Mouse (Mus musculus) thymus, adult 18-20 months (tissue): ENCODE results near the gene Atg16l1.
A peak's percentile ranks its signal among the peaks of the same experiment; 100 is the strongest.
"Not testable (repeated sequence)": the region's sequence is repeated elsewhere in the genome, so short reads cannot be mapped to it uniquely, and the experiment has no call there.

ENCODE experiments used
- DNase-seq, 2 experiments: peaks; one replicate each; pipeline ENCODE4 v3.0.0; 2022; ENCODE audit warnings: mixed read lengths in 2 of 2

Atg16l1 gene

DNA sequence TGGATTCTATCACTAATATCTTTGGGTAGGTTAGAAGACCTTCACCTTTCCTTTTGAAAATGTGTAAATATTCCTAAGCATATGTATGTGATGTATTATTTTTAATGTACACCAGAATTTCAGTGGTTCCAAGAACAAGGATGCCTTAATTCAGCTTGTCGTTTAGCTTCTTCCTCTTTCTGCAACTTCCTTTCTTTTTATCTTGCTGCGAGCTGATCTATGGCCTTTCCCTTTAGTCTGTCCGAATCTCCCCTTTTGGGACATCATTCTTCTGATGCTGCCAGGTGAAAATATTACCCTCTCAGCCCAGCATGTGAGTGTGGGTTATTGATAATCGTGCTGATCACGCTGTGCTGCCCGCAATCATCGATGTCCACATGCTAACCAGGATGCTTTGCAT lies 19.2 kb downstream of the Atg16l1 start:
- no peak for DNase-seq

DNA sequence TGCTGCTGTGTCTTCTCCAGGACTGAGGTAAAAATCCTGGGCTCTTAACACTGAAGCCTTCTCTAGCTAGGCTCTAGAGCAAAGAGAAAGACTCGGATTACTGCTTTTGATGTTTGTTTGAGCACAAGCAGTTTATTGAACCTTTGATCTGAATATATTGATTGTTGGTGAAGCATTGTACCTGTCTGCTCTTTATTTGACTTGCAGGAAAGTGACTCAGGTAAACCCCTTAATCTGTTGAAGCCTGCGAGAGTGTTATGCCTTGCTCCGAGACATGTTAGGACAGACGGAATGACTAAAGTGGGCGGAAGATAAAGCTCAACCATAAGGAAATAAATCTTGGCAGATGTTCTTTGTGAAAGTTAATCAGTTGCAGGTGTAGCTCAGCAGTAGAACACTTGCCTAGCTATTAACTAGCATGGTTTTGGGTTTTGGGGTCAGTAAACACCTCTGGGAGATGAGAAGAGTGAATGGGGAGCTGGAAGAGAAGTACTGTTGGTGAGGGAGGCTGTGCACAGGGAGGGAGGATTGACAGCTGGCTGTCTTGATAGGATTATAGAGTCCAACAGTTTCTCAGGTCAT lies 23.6 kb downstream of the Atg16l1 start:
- no peak for DNase-seq

GRCm38 (mm10) chr1:87785703-87786102 lies 30.0 kb downstream of the Atg16l1 start:
- DNase-seq = no peak

DNA sequence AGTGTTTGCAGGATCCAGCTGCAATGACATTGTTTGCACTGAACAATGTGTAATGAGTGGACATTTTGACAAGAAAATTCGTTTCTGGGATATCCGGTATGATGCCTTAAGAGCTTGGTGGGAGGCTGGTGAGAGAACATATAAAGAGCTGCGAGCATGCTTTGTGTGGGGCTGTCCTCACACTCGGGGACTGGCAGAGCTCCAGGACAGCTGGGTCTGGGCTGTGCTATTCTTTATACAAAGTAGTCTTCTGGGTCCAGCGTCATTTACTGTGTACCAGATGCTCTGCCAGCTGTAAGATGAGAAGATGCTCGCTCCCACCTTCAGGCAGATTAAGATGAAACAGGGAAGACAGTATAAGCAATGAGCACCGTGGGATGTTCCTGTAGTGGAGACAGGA lies 30.6 kb downstream of the Atg16l1 start:
- DNase-seq = no peak

DNA sequence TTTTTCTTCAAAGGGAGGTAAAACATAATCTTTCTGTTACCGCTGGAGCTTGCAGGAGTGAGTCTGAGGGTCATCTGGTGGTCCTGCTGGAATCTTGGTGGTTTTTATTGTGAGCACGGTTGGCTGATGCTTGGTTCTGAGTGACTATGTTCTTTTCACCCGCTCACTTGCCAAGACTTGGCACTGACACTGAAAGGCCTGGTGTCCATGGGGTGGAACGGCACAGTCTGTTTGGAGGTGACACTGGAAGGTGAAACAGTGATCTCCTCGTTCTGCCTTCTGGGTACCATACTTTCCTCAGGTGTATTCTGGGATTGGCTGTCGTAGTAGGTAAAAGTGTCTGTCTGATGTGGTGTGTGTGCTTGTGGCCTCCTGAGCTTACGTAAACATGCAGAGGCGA lies 34.0 kb downstream of the Atg16l1 start:
- DNase-seq = no peak

- DNase-seq = no peak
Observed at GRCm38 (mm10) chr1:87792438-87793137, 36.9 kb downstream of the Atg16l1 start.

DNA sequence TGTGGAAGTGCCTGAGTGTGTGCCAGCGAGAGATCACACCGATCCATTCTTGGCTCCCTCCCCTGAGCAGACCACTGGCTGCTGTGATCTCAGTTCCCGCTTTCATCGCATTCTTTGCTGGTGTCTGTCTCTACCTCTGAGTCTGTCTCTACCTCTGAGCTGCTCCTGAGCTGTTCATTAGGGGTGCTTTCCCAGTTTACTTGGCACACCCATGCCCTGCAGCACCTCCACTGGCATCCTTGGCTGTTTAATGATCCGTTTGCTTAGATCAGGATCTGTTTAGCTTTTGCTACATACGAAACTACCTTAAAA lies 37.4 kb downstream of the Atg16l1 start:
- no peak for DNase-seq

GRCm38 (mm10) chr1:87797702-87798101 lies 42.0 kb downstream of the Atg16l1 start:
- no peak for DNase-seq

DNA sequence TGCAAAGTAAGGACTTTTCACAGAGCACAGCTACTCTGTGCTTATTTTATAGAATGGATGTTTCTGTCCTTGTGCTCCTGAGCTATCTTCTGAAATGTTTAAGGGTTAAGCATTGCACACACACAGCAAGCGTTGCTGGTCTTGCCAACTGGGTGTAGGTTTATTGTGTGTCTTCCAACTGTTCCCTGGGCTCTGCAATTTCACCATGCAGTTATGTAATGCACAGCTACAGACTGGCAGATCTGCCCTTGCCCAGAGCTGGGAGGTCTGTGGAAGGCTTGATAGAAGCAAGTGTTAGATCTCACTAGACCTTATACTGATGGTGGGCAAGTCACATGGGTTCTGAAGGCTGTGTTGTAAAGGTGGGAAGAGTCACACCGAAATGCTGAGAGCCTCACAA lies 42.6 kb downstream of the Atg16l1 start:
- DNase-seq = no peak

DNA sequence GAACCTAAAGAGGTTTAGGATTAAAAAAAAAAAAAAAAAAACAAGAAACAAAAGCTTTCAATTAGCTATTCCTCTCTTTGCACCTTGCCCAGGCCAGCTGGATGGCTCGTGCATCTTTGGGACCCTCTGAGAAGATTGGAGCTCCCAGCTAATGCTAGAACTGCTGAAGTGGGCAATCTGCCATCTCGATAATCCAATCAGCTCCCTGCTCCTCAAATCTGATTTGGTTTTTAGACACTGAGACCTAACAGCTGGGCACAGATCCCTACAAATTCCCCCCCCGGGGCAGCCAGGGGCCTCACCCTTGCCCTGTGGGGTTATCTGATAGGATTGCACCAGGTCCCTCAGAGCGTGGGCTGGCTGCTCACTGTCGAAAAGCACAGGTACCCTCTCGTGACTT lies 47.9 kb downstream of the Atg16l1 start, which contains the start of gene Sag:
Gene Sag (plus strand): TSS at position 105 of the 400 bp plus-strand sequence.
- no peak for DNase-seq

DNA sequence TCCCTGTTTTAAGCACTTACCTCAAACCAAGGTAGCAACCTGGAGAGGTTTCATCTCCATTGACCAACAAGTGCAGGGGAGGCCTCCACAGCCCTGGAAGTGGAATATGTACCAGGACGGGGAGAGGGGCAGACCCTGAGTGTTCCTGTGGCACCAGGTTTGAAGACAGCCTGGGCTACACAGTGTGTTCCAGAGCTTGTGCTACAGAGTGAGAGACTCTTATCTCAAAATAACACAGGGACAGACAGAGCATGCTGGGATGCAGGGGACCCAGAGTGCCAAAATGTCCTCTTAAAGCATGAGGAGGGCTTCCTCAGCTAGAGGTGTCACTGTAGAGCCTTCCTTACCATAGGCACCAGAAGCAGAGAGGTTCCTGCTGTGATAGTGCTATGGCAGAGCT lies 52.1 kb downstream of the Atg16l1 start:
- DNase-seq = no peak

DNA sequence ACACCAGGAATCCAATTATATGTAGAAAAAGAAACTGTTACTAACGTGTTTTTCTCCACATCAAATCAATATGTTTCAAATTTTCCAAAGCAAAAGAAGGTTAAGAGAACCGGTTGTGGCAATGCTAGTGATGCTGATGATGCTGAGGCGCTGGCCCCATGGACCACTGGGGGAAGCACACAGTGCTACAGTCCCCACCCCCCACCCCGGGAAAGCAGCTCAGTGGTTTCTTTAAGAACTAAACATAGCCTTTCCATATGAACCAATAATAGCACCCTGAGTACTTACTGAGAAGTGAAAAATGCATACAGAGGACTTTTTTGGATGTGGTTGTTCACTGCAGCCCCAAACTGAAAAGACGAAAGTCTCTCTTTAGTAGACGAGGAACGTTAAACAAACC lies 55.7 kb downstream of the Atg16l1 start:
- no peak for DNase-seq

DNA sequence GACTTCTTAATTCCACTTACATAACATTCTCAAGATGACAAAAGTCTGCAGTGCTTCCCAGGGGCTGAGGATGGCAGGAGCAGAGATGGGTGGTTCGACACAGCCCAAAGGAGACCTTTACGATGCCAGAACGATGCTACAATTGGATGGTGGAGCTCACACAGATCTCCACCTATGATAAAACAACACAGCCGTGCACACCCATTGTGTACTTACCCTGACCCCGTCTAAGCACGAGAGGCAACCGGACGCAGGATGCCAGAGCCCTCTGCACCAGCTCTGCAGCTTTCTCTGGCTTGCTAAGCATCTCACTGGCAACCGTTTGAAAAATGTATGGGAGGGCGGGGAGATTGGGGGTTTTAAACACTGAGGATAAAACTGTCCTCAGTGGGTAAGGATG lies 56.4 kb downstream of the Atg16l1 start:
- no peak for DNase-seq

DNA sequence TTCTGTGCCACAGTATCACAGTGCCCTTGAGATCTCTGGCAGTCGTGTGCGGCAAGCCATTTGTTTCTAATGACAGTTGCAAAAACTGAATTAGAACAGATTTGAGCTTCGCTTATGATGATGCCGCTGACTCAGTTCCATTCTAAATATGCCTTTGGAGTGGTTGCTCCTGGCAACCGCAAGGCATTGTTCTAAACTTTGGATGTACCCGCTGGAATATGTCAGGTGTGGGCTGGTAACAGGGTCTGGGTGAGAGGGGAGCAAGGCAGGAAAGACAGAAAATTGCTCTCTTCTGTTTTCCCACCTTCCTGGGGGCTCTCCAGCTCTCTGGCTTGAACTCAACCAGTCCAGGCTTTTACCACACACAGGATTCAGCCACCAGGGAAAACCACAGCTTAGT lies 57.5 kb downstream of the Atg16l1 start:
- DNase-seq = no peak

GRCm38 (mm10) chr1:87813681-87814080 lies 58.0 kb downstream of the Atg16l1 start:
- DNase-seq = no peak

- no peak for DNase-seq
Observed at GRCm38 (mm10) chr1:87824420-87824995, 68.8 kb downstream of the Atg16l1 start.

DNA sequence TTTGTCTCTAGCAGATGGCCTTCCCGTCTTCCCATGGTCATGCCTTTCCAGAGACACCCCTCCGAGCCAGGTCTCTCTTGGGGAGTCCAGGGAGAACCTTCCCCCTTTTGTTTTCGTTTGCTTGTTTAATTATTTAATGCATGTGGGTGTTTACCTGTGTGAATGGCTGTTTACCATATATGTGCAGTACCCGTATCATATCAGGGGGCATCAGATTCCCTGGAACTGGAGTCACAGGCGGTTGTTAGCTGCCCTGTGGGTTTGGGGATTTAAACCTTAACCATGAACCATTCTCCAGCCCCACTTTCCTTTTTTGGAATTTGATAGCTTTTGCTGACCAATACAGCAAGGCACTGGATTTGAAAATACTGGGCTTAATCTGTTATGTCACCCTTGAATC lies 69.6 kb downstream of the Atg16l1 start:
- DNase-seq = no peak

GRCm38 (mm10) chr1:87825991-87826390 lies 70.3 kb downstream of the Atg16l1 start:
- no peak for DNase-seq

DNA sequence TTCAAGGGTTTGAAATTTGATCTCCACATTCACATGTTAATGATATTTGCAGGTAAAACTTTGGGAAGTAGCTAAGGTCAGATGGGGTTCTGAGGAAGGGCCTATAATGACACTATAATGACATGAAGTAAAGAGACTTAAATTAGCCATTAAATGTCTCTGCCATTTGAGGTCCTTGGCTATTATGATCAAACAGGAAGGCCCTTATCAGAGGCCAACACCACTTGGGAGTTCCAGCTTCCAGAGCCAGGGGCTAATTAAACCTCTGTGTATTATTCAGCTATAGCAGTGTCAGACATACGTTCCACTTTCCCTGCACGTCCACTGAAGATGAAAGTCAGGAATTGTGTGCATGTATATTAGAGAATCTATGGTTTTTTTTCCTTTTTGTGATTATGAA lies 70.8 kb downstream of the Atg16l1 start:
- no peak for DNase-seq

GRCm38 (mm10) chr1:87827476-87827875 lies 71.8 kb downstream of the Atg16l1 start:
- not testable (repeated sequence) for DNase-seq

DNA sequence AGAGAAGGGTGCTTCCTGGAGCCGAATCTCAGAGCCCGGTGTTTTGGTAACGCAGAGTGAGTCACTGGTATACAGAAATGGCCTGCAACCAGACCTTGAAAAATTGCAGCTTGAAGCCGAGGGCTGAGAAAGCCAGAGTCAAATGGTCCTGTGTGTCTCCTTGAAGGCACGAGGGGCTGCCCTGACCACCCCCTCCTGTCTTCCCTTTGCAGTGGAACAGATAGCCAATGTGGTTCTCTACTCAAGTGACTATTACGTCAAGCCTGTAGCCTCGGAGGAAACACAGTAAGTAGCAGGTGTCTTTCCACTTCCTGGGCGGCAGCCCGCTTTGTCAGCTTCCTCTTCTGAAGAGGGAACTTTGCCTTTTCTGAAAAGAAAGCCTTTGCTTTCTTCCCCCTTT lies 72.5 kb downstream of the Atg16l1 start:
- DNase-seq = peak; percentile 77 to 90

GRCm38 (mm10) chr1:87828926-87829580 lies 73.4 kb downstream of the Atg16l1 start:
- DNase-seq = no peak

GRCm38 (mm10) chr1:87829621-87830211 lies 74.0 kb downstream of the Atg16l1 start:
- DNase-seq = peak; percentile 49 to 66

GRCm38 (mm10) chr1:87836453-87836852 lies 80.8 kb downstream of the Atg16l1 start:
- DNase-seq = no peak
